Mouse (Mus musculus): ENCODE data around the gene Ccdc106.

DNA sequence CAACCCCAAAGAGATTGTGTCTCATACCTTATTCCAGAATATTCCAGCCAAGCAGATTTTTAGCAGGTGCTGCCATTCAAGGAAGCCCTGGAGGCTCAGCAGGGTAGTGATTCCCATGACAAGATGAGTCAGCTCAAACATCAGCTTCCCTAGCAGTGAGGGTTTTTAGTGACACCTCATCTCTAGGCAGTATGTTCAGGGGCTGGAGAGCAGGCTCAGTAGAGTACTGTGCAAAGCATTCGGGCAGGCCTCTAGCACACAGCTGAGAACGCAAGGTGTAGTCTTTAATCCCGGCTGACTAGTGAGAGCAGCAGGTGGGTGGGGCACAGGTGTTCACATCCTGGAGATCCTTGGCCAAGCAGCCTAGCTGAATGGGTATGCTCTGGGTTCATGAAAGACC, 79.4 kb downstream of the Ccdc106 start:
- no peak for TF ChIP-seq ZC3H11A (IDR thresholded peaks at IDR 0.05; ENCODE audit: low read depth, low read length)
- no peak for TF ChIP-seq POLR2AphosphoS2 (IDR thresholded peaks at IDR 0.05; ENCODE audit: low read depth, low read length)
- TF ChIP-seq POLR2A (IDR thresholded peaks at IDR 0.05; ENCODE audit: low read depth, low read length) = no peak
- TF ChIP-seq MYC (IDR thresholded peaks at IDR 0.05; ENCODE audit: low read depth, low read length) = no peak
- no peak for TF ChIP-seq RCOR1 (conservative IDR thresholded peaks at IDR 0.05; ENCODE audit: low read depth, low read length)
- no peak for TF ChIP-seq KAT2A (IDR thresholded peaks at IDR 0.05; ENCODE audit: insufficient replicate concordance, low read length)
- TF ChIP-seq MAFK (IDR thresholded peaks at IDR 0.05; ENCODE audit: insufficient replicate concordance, low read length) = no peak

All from CH12.LX (cell line).